Mouse (Mus musculus): ENCODE results near the gene Hemgn. TPM values are rescaled to one million over a fixed set of nuclear protein-coding genes. Genes with fewer than 3 reads are reported as not detected.

The Hemgn gene
- polyA plus RNA-seq, 1 experiment from 2014 or later: 31.5 TPM

- 87% methylated on average over 8 of the region's 8 CpGs for WGBS
- no peaks in the 10 kb centered on the region for H3K27me3 ChIP-seq (replicated peaks)
- no peak overlapping the region for H3K4me3 ChIP-seq (replicated peaks)
- H3K9ac ChIP-seq: no peak overlapping the region
- no peaks in the 10 kb centered on the region for H3K9me3 ChIP-seq
- ATAC-seq (ENCODE audit: insufficient read depth, low FRiP score, low read depth): peak; percentile 83
- no peaks in the 10 kb centered on the region for H3K36me3 ChIP-seq
- H3K27ac ChIP-seq: no peak overlapping the region
- H3K4me2 ChIP-seq: no peak overlapping the region
- H3K4me1 ChIP-seq: no peaks in the 10 kb centered on the region
Observed at GRCm38 (mm10) chr4:46406966-46407703, 6.2 kb downstream of the Hemgn start.

GRCm38 (mm10) chr4:46404042-46404795, 9.1 kb downstream of the Hemgn start:
- Histone ChIP-seq H3K27me3 (replicated peaks) (no peaks in the 10 kb centered on the region), H3K9me3 (no peaks in the 10 kb centered on the region), H3K9ac (no peak overlapping the region), H3K27ac (no peak overlapping the region), H3K36me3 (no peaks in the 10 kb centered on the region), H3K4me3 (replicated peaks) (no peak overlapping the region), H3K4me1 (no peaks in the 10 kb centered on the region), H3K4me2 (no peak overlapping the region)
- ATAC-seq (ENCODE audit: insufficient read depth, low FRiP score, low read depth): peak; percentile 80
- 58% methylated on average over 6 of the region's 6 CpGs for WGBS

GRCm38 (mm10) chr4:46398839-46399238, 14.5 kb downstream of the Hemgn start:
- no peaks in the 10 kb centered on the region for H3K27me3 ChIP-seq (replicated peaks)
- no peaks in the 10 kb centered on the region for H3K36me3 ChIP-seq
- 72% methylated on average over 4 of the region's 4 CpGs for WGBS
- H3K4me3 ChIP-seq (replicated peaks): no peak overlapping the region
- no peaks in the 10 kb centered on the region for H3K4me1 ChIP-seq
- H3K9me3 ChIP-seq: no peaks in the 10 kb centered on the region
- no peak overlapping the region for H3K27ac ChIP-seq
- no peak overlapping the region for H3K4me2 ChIP-seq
- no peak for ATAC-seq (ENCODE audit: insufficient read depth, low FRiP score, low read depth)
- H3K9ac ChIP-seq: no peak overlapping the region

- Histone ChIP-seq H3K4me3 (replicated peaks) (no peak overlapping the region), H3K27me3 (replicated peaks) (no peaks in the 10 kb centered on the region), H3K36me3 (no peaks in the 10 kb centered on the region), H3K9me3 (no peaks in the 10 kb centered on the region), H3K27ac (no peak overlapping the region), H3K9ac (no peak overlapping the region), H3K4me2 (no peak overlapping the region), H3K4me1 (no peaks in the 10 kb centered on the region)
- 17% methylated on average over 5 of the region's 5 CpGs for WGBS
- peak; percentile 82; the same call in 1 of the 2 replicates for ATAC-seq (ENCODE audit: insufficient read depth, low FRiP score, low read depth)
Observed at GRCm38 (mm10) chr4:46395736-46396135, 17.6 kb downstream of the Hemgn start.

- H3K4me2 ChIP-seq: no peak overlapping the region
- no peak overlapping the region for H3K27ac ChIP-seq
- no peak overlapping the region for H3K9ac ChIP-seq
- H3K9me3 ChIP-seq: no peaks in the 10 kb centered on the region
- H3K4me3 ChIP-seq (replicated peaks): no peak overlapping the region
- 76% methylated on average over 2 of the region's 2 CpGs for WGBS
- H3K27me3 ChIP-seq (replicated peaks): no peaks in the 10 kb centered on the region
- H3K36me3 ChIP-seq: no peaks in the 10 kb centered on the region
- no peaks in the 10 kb centered on the region for H3K4me1 ChIP-seq
- no peak for ATAC-seq (ENCODE audit: insufficient read depth, low FRiP score, low read depth)
Observed at GRCm38 (mm10) chr4:46394388-46394787, 18.9 kb downstream of the Hemgn start.

- H3K27ac ChIP-seq: peak overlapping the region; percentile 97; the same call in 1 of the 2 replicates
- H3K4me1 ChIP-seq: no peaks in the 10 kb centered on the region
- H3K36me3 ChIP-seq: no peaks in the 10 kb centered on the region; the same call in 1 of the 2 replicates
- H3K9ac ChIP-seq: no peak overlapping the region
- peak overlapping the region; percentile 69 for H3K4me3 ChIP-seq (replicated peaks)
- no peaks in the 10 kb centered on the region for H3K27me3 ChIP-seq (replicated peaks)
- H3K9me3 ChIP-seq: no peaks in the 10 kb centered on the region
- 24% methylated on average over 9 of the region's 9 CpGs for WGBS
- peak overlapping the region; percentile 71 for H3K4me2 ChIP-seq
- ATAC-seq (ENCODE audit: insufficient read depth, low FRiP score, low read depth): no peak
Observed at GRCm38 (mm10) chr4:46390390-46390970, 22.8 kb downstream of the Hemgn start.

GRCm38 (mm10) chr4:46389612-46390341, 23.5 kb downstream of the Hemgn start:
- no peaks in the 10 kb centered on the region for H3K9me3 ChIP-seq
- 1% methylated on average over 24 of the region's 24 CpGs for WGBS
- H3K4me2 ChIP-seq: peak overlapping the region; percentile 71
- no peaks in the 10 kb centered on the region for H3K27me3 ChIP-seq (replicated peaks)
- H3K4me1 ChIP-seq: no peaks in the 10 kb centered on the region
- peak overlapping the region; percentile 91 for H3K9ac ChIP-seq
- H3K36me3 ChIP-seq: no peaks in the 10 kb centered on the region; the same call in 1 of the 2 replicates
- peak overlapping the region; percentile 97 for H3K27ac ChIP-seq
- no peak for ATAC-seq (ENCODE audit: insufficient read depth, low FRiP score, low read depth)
- H3K4me3 ChIP-seq (replicated peaks): peak overlapping the region; percentile 69

- no peaks in the 10 kb centered on the region for H3K4me1 ChIP-seq
- WGBS: under 1% methylated on average over 56 of the region's 56 CpGs
- H3K4me2 ChIP-seq: peak within 1 kb of the TSS; percentile 71
- H3K4me3 ChIP-seq (replicated peaks): peak within 1 kb of the TSS; percentile 69
- no peaks in the 10 kb centered on the region; the same call in 1 of the 2 replicates for H3K36me3 ChIP-seq
- H3K9ac ChIP-seq: peak within 1 kb of the TSS; percentile 91
- H3K9me3 ChIP-seq: no peaks in the 10 kb centered on the region
- peak; percentile 92 for ATAC-seq (ENCODE audit: insufficient read depth, low FRiP score, low read depth)
- H3K27ac ChIP-seq: peak within 1 kb of the TSS; percentile 97
- H3K27me3 ChIP-seq (replicated peaks): no peaks in the 10 kb centered on the region
Observed at GRCm38 (mm10) chr4:46389013-46389611, 24.2 kb downstream of the Hemgn start, which contains the start of gene Trmo. Gene Trmo, minus strand, starts transcription at chr4:46389437.

GRCm38 (mm10) chr4:46388556-46388955, 24.8 kb downstream of the Hemgn start:
- Histone ChIP-seq H3K9me3 (no peaks in the 10 kb centered on the region), H3K4me1 (no peaks in the 10 kb centered on the region), H3K36me3 (no peaks in the 10 kb centered on the region; the same call in 1 of the 2 replicates), H3K4me3 (replicated peaks) (peak overlapping the region; percentile 69), H3K27ac (peak overlapping the region; percentile 97), H3K9ac (peak overlapping the region; percentile 91; the same call in 1 of the 2 replicates), H3K4me2 (peak overlapping the region; percentile 71), H3K27me3 (replicated peaks) (no peaks in the 10 kb centered on the region)
- WGBS: 17% methylated on average over 5 of the region's 5 CpGs
- ATAC-seq (ENCODE audit: insufficient read depth, low FRiP score, low read depth): no peak

GRCm38 (mm10) chr4:46374869-46375368, 38.4 kb downstream of the Hemgn start:
- Histone ChIP-seq H3K36me3 (peaks cover 19% of the 10 kb centered on the region), H3K4me2 (peak overlapping the region; percentile 66), H3K27me3 (replicated peaks) (no peaks in the 10 kb centered on the region; the same call in 1 of the 2 replicates), H3K9me3 (no peaks in the 10 kb centered on the region), H3K27ac (no peak overlapping the region), H3K9ac (no peak overlapping the region), H3K4me3 (replicated peaks) (peak overlapping the region; percentile 36), H3K4me1 (0 out of 2 replicates have a peak, but pooled peaks cover 3% of the 10 kb centered on the region)
- WGBS: 26% methylated on average over 22 of the region's 22 CpGs
- ATAC-seq (ENCODE audit: insufficient read depth, low FRiP score, low read depth): peak; percentile 56

GRCm38 (mm10) chr4:46374455-46374854, 38.9 kb downstream of the Hemgn start:
- 60% methylated on average over 6 of the region's 6 CpGs for WGBS
- Histone ChIP-seq H3K4me3 (replicated peaks) (peak overlapping the region; percentile 36; the same call in 1 of the 2 replicates), H3K4me1 (0 out of 2 replicates have a peak, but pooled peaks cover 3% of the 10 kb centered on the region), H3K9ac (no peak overlapping the region), H3K27ac (no peak overlapping the region), H3K27me3 (replicated peaks) (no peaks in the 10 kb centered on the region; the same call in 1 of the 2 replicates), H3K36me3 (peaks cover 18% of the 10 kb centered on the region), H3K4me2 (peak overlapping the region; percentile 66), H3K9me3 (no peaks in the 10 kb centered on the region)
- ATAC-seq (ENCODE audit: insufficient read depth, low FRiP score, low read depth): no peak

Data from stomach, embryonic 15.5 days (tissue).